ENCODE assay signal across 28 mouse cellular contexts in genomic region chr11:50007776-50008175, GRCm38 (mm10). TPM values are rescaled to one million over a fixed set of nuclear protein-coding genes. Genes with fewer than 3 reads are reported as not detected.
DNase-seq lines count a peak whose midpoint lies in the region; ATAC-seq and TF ChIP-seq lines count a peak whose summit lies in the region.
"Had no signal": no experiment of that assay in that cellular context is flagged by ENCODE, and none has a peak within 500 bp of the region (broad histone marks: within the 10 kb centered on the region; RNA-seq: fewer than 3 reads in every experiment).

No protein-coding gene starts in this region.

- TF ChIP-seq EP300 in ES-Bruce4 (IDR thresholded peaks at IDR 0.05; ENCODE audit: insufficient read depth, low read depth, low read length) = no peak

- H3K27me3 ChIP-seq in hindbrain, postnatal 0 days (ENCODE audit: insufficient read depth, low read length) = no peaks in the 10 kb centered on the region
- H3K27me3 ChIP-seq in hindbrain, embryonic 13.5 days = no peaks in the 10 kb centered on the region
- peaks cover 2% of the 10 kb centered on the region; the same call in 1 of the 2 replicates for H3K27me3 ChIP-seq in ES-Bruce4 (ENCODE audit: control insufficient read depth, insufficient read depth, low read length, poor library complexity, severe bottlenecking)
- H3K27me3 ChIP-seq: embryonic facial prominence, embryonic 12.5 days; embryonic facial prominence, embryonic 15.5 days; hindbrain, embryonic 12.5 days had no signal

- H3K9ac ChIP-seq in hindbrain, postnatal 0 days (replicated peaks; ENCODE audit: low read length) = no peak overlapping the region
- no peak overlapping the region for H3K9ac ChIP-seq in hindbrain, embryonic 13.5 days
- H3K9ac ChIP-seq in ES-Bruce4 (ENCODE audit: low read depth, poor library complexity, severe bottlenecking) = no peak overlapping the region
- H3K9ac ChIP-seq: embryonic facial prominence, embryonic 12.5 days; embryonic facial prominence, embryonic 15.5 days; forebrain, embryonic 12.5 days; hindbrain, embryonic 12.5 days had no signal

- H3K4me2 ChIP-seq in hindbrain, postnatal 0 days (ENCODE audit: low read depth, low read length) = no peak overlapping the region
- no peak overlapping the region for H3K4me2 ChIP-seq in hindbrain, embryonic 13.5 days
- H3K4me2 ChIP-seq: embryonic facial prominence, embryonic 12.5 days; embryonic facial prominence, embryonic 15.5 days; forebrain, embryonic 12.5 days; heart, embryonic 11.5 days; hindbrain, embryonic 12.5 days had no signal

- DNase-seq in cerebellum, postnatal 14 days = peak; percentile 46 to 61
- DNase-seq in cerebellum, adult 9-11 months = no peak
- peak; percentile 41 for DNase-seq in hindbrain, postnatal 0 days (ENCODE audit: low spot score)
- DNase-seq in R1 (ENCODE audit: low read depth, low spot score) = peak; percentile 74
- no peak for DNase-seq in Muller cell, postnatal 12 days (ENCODE audit: inconsistent ontology term)
- no peak for DNase-seq in thymus, postnatal 14 days
- DNase-seq: adrenal gland, adult 2 months; adrenal gland, postnatal 14 days; B cell, adult 2 months; cerebellum, adult 11 months; cerebellum, adult 2 months; gastrocnemius, adult 2 months; gastrocnemius, postnatal 14 days; heart, adult 11 months; kidney, adult 18-20 months; kidney, adult 9 months had no signal

- no peak overlapping the region for H3K27ac ChIP-seq in hindbrain, postnatal 0 days
- no peak overlapping the region for H3K27ac ChIP-seq in hindbrain, embryonic 13.5 days
- peak overlapping the region; percentile 63 for H3K27ac ChIP-seq in ES-Bruce4 (ENCODE audit: insufficient read depth, low read length)
- H3K27ac ChIP-seq: embryonic facial prominence, embryonic 12.5 days; embryonic facial prominence, embryonic 15.5 days; forebrain, embryonic 12.5 days; gastrocnemius, adult 2 months; hindbrain, embryonic 12.5 days had no signal

- 0 out of 2 replicates have a peak, but pooled peaks cover 3% of the 10 kb centered on the region for H3K4me1 ChIP-seq in hindbrain, postnatal 0 days (ENCODE audit: insufficient read depth, low read length)
- H3K4me1 ChIP-seq in hindbrain, embryonic 13.5 days (replicated peaks) = no peaks in the 10 kb centered on the region
- H3K4me1 ChIP-seq in ES-Bruce4 (ENCODE audit: control insufficient read depth, insufficient read depth, low read length) = peaks cover 2% of the 10 kb centered on the region
- H3K4me1 ChIP-seq: embryonic facial prominence, embryonic 15.5 days; forebrain, embryonic 12.5 days; hindbrain, embryonic 12.5 days had no signal

- no peak overlapping the region for H3K4me3 ChIP-seq in hindbrain, postnatal 0 days (ENCODE audit: low read length)
- H3K4me3 ChIP-seq in hindbrain, embryonic 13.5 days = no peak overlapping the region
- H3K4me3 ChIP-seq in ES-Bruce4 (ENCODE audit: low read depth, low read length) = peak overlapping the region; percentile 18; the same call in 1 of the 2 replicates
- H3K4me3 ChIP-seq: embryonic facial prominence, embryonic 12.5 days; embryonic facial prominence, embryonic 15.5 days; forebrain, embryonic 12.5 days; gastrocnemius, adult 2 months; hindbrain, embryonic 12.5 days had no signal

- H3K36me3 ChIP-seq in hindbrain, postnatal 0 days (ENCODE audit: insufficient read depth, low read length) = no peaks in the 10 kb centered on the region
- no peaks in the 10 kb centered on the region for H3K36me3 ChIP-seq in hindbrain, embryonic 13.5 days
- no peaks in the 10 kb centered on the region for H3K36me3 ChIP-seq in ES-Bruce4 (ENCODE audit: control insufficient read depth, insufficient read depth, low read length, poor library complexity, severe bottlenecking)
- H3K36me3 ChIP-seq: embryonic facial prominence, embryonic 12.5 days; embryonic facial prominence, embryonic 15.5 days; forebrain, embryonic 12.5 days; hindbrain, embryonic 12.5 days had no signal

- no peaks in the 10 kb centered on the region for H3K9me3 ChIP-seq in hindbrain, postnatal 0 days (ENCODE audit: low read length)
- H3K9me3 ChIP-seq in hindbrain, embryonic 13.5 days = no peaks in the 10 kb centered on the region
- no peaks in the 10 kb centered on the region for H3K9me3 ChIP-seq in ES-Bruce4 (replicated peaks; ENCODE audit: control insufficient read depth, insufficient read depth, low read length, poor library complexity, severe bottlenecking)
- H3K9me3 ChIP-seq: embryonic facial prominence, embryonic 12.5 days; embryonic facial prominence, embryonic 15.5 days; forebrain, embryonic 12.5 days; hindbrain, embryonic 12.5 days had no signal

- 60% methylated on average over 10 of the region's 10 CpGs for WGBS in hindbrain, postnatal 0 days
- 72% methylated on average over 10 of the region's 10 CpGs for WGBS in hindbrain, embryonic 13.5 days

- no peak for TF ChIP-seq POLR2A in ES-Bruce4 (IDR thresholded peaks at IDR 0.05; ENCODE audit: insufficient read depth, low read length)

- ATAC-seq in hindbrain, postnatal 0 days = no peak
- no peak for ATAC-seq in hindbrain, embryonic 13.5 days (ENCODE audit: low FRiP score)
- ATAC-seq: forebrain, embryonic 16.5 days; hindbrain, embryonic 16.5 days; inflammation-experienced regulatory T-cells, adult 6 months; intestine, embryonic 16.5 days had no signal

- TF ChIP-seq CTCF in hindbrain, postnatal 0 days (IDR thresholded peaks at IDR 0.05; ENCODE audit: low read depth) = no peak
- TF ChIP-seq CTCF in ES-Bruce4 (IDR thresholded peaks at IDR 0.05; ENCODE audit: low read depth, low read length) = no peak

RNA-seq across cellular contexts. Expression of gene Rnf130, which starts 17.4 kb away (rescaled TPM):
- 71.6 and 73.2 TPM in 2 replicates for total RNA-seq in hindbrain, postnatal 0 days (2014; rRNA removed)
- 60.6 and 64.7 TPM in 2 replicates for polyA plus RNA-seq in hindbrain, postnatal 0 days (2015; fragmentation: Nextera tagmentation; extraction: Ambion mirVana)
- 60.3 and 63.6 TPM in 2 replicates for polyA plus RNA-seq in hindbrain, embryonic 13.5 days (2015; fragmentation: Nextera tagmentation; extraction: Ambion mirVana)
- polyA plus RNA-seq in ES-Bruce4 (2011; ENCODE audit: insufficient read depth, insufficient read length, low read depth, missing spikeins) = 21.8 and 22.1 TPM in 2 replicates
- total RNA-seq: CH12.LX had no signal

Comparison
In these comparisons a context has a peak if more than half of its experiments do, and no peak if none do; other contexts are left out.
1. DNase-seq: peak in cerebellum, postnatal 14 days (2 of 2), hindbrain, postnatal 0 days (single experiment) and R1 (single experiment); none in cerebellum, adult 9-11 months (single experiment), Muller cell, postnatal 12 days (single experiment) and thymus, postnatal 14 days (single experiment).